Mouse (Mus musculus): Measurements from ENCODE around the gene Proca1.

Proca1 gene

GRCm38 (mm10) chr11:78193113-78193512 is at the start of gene Proca1:
Gene Proca1, plus strand, starts transcription at chr11:78193392.
- DNase-seq (ENCODE audit: low read depth, low spot score): no peak

- DNase-seq (ENCODE audit: low read depth, low spot score): no peak
Observed at GRCm38 (mm10) chr11:78143520-78143919, 49.7 kb upstream of the Proca1 start.

DNA sequence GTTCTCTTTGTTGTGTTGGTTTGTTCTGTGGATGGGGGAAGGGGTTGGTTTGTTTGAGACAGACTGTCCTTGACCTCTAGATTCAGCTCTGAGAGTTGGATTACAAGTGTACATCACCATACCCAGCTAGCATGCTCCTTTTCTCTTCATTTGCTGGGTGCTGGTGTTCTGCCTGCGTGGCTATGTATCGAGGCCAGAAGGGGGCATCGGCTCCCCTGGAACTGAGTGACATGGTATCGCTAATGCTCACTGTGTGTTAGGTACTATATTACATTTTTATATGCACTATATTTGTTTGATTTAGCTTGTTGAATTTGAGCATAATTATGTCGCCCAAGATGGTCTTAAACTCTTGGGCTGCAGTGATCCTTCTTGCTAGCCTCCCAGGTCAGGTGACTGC is 47.0 kb upstream of the Proca1 start:
- no peak for DNase-seq (ENCODE audit: low read depth, low spot score)

DNA sequence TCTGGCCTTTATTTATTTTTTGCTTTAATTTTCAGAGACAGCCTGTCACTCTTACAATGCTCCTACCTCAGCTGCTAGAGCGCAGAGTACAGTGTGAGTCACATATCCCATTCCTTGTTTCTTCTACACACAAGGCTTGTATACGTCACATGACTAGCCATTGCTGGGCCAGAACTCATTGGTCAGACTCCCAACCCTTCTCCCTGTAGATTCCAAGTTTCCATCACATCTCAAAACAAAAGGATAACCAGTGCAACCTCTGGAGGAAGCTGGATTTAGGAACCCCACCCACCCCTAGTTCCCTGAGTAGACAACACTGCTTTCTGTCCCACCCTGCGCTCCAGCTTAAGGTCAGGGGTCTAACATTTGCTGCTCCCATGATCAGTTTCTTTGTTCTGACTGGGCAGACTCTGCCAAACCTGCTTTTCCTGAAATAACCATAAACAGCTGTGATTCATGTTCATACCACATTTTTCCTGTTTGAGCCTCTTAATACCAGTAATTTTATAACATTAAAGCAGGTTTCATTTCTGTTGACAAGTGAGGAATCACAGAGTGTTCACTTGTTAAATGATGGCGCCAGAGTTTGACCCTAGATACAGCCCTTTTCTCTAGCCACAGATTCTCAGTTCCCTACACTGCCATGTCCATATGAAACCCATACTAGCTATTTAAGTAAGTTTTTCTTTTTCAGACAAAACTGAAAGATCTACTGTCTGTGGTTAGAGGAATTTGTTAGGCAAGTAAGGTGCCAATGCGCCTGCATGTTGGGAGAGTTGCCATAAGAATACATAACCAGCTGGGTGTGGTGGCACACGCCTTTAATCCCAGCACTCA is 46.3 kb upstream of the Proca1 start:
- DNase-seq (ENCODE audit: low read depth, low spot score): no peak

GRCm38 (mm10) chr11:78151161-78151560 is 42.0 kb upstream of the Proca1 start:
- no peak for DNase-seq (ENCODE audit: low read depth, low spot score)

GRCm38 (mm10) chr11:78152299-78153231 is 40.6 kb upstream of the Proca1 start:
- peak; percentile 60 for DNase-seq (ENCODE audit: low read depth, low spot score)

GRCm38 (mm10) chr11:78153778-78154177 is 39.4 kb upstream of the Proca1 start:
- DNase-seq (ENCODE audit: low read depth, low spot score): no peak

- no peak for DNase-seq (ENCODE audit: low read depth, low spot score)
Observed at GRCm38 (mm10) chr11:78155674-78156073, 37.5 kb upstream of the Proca1 start.

DNA sequence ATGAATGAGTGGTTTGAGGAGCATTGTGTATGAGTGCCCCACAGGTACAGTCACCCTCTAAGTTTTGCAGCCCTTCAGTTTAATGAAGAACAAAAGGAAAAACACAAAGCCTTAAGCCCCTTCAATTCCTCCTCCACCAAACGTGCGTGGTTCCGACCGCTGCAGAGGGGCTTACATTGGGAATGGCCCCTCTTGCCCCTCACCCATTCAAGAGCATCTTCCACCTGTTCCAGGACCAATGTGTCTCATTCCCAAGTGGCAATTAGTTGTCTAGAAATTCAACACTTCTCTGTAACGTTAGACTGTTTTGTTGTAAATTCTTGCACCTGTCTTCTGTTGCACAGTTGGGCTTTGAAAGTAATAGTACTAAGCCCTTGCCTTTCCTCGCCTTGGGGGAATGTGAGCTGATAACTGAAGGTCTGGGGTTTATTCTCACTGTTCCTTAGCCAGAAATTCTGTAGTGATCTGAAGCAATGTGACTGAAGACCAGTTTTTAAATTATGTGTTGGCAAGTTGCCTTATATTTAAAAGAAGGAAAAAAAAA is 37.0 kb upstream of the Proca1 start:
- DNase-seq (ENCODE audit: low read depth, low spot score): no peak

- DNase-seq (ENCODE audit: low read depth, low spot score): peak; percentile 81
Observed at GRCm38 (mm10) chr11:78159096-78159495, 34.1 kb upstream of the Proca1 start.

- DNase-seq (ENCODE audit: low read depth, low spot score): no peak
Observed at GRCm38 (mm10) chr11:78159557-78159956, 33.6 kb upstream of the Proca1 start.

GRCm38 (mm10) chr11:78160171-78160570 is 33.0 kb upstream of the Proca1 start:
- DNase-seq (ENCODE audit: low read depth, low spot score): no peak

DNA sequence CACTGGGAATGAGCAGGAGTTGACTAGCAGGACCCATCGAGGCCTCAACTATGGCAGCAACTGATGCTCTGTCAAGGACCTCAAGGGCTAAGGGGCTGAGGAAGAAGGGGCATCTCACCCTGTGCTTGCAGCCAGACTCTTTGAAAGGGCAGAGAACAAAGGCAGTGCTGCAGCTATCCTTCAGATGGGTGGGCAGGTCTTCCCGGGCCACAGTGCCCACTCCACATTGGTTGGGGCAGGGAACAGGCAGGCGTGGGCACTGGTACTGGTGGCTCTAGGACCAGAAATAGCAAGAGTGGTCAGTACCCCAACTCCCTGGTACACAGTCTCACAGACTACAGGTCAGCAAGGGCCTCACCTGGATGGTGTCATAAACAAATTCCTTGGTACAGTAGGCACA is 32.5 kb upstream of the Proca1 start:
- DNase-seq (ENCODE audit: low read depth, low spot score): no peak

- no peak for DNase-seq (ENCODE audit: low read depth, low spot score)
Observed at GRCm38 (mm10) chr11:78161169-78161568, 32.0 kb upstream of the Proca1 start.

GRCm38 (mm10) chr11:78161968-78162367 is 31.2 kb upstream of the Proca1 start:
- no peak for DNase-seq (ENCODE audit: low read depth, low spot score)

- no peak for DNase-seq (ENCODE audit: low read depth, low spot score)
Observed at GRCm38 (mm10) chr11:78162504-78162903, 30.7 kb upstream of the Proca1 start.

DNA sequence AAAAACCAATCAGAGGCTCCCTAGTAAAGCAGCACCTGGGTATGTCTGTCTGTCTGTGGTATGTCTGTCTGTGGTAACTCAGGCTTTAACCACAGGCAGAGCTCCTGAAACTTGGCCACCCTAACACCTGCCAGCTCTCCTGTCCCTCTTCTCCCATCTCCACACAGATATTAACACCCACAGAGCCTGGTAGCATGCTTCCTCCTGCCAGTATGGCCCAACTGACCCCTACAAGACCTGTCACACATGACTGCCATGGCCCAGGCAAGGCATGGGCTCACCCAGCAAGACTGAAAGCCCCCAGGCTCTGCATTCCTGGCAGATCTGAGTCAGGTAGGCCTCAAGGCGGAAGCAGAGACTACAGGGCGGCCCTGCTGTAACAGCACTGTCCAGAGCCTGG is 30.1 kb upstream of the Proca1 start:
- DNase-seq (ENCODE audit: low read depth, low spot score): no peak

GRCm38 (mm10) chr11:78163681-78164603 is 29.2 kb upstream of the Proca1 start:
- no peak for DNase-seq (ENCODE audit: low read depth, low spot score)

- no peak for DNase-seq (ENCODE audit: low read depth, low spot score)
Observed at GRCm38 (mm10) chr11:78164604-78164923, 28.6 kb upstream of the Proca1 start.

DNA sequence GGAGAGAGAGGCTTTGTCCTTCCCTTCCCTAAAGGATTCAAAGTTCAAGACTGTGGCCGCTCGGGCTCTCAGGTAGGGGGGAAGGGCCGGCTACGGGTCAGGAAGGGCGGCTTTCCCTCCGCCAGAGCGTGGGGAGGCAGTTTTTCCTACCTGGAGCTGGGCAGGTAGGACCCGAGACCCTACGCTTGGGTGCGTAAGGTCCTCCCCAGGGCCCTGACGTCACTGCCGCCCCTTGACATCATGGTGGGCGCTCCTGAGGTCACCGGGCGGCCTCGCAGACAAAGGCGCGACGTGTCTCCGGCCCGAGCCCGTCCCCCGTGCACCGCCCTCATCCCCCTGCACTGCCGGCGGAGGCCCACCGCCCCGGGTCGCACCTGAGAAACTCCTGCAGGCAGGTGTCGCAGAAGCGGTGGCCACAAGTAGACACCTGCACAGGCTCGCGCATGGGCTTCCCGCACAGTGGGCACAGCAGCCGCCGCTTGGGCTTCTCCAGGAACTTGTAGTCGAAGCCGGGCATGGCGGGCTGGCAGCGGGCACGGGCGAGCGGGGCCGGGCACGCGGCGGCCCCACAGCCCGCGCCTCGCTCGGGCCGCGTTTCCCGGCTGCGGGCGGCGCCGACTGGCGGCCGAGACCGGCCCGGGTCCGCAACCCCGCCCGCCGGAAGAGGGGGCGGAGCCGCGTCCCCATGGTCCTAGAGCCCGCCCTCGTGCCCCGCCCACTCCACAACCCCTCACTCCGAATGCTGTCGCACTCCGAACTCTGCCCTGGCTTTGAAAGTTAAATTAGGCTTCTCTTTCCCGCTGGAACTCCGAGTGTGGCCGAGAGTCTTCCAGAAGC is 28.1 kb upstream of the Proca1 start, which contains the start of gene Traf4:
Gene Traf4, minus strand, starts transcription at position 666 of the 837 bp plus-strand sequence.
- no peak for DNase-seq (ENCODE audit: low read depth, low spot score)
